Mouse (Mus musculus) ovary, postnatal 10 days (tissue): ENCODE results near the gene Ubr3.
"Not testable (repeated sequence)": the region's sequence is repeated elsewhere in the genome, so short reads cannot be mapped to it uniquely, and the experiment has no call there.

ENCODE experiments used
- DNase-seq: peaks from one replicate; pipeline ENCODE4 v3.0.0; 2022; ENCODE audit warnings: low spot score

Ubr3 gene

GRCm38 (mm10) chr2:69907394-69907793 is 10.3 kb downstream of the Ubr3 start:
- not testable (repeated sequence) for DNase-seq

- no peak for DNase-seq
These were observed 15.8 kb downstream of the Ubr3 start for GRCm38 (mm10) chr2:69912801-69913200.

GRCm38 (mm10) chr2:69917301-69917700 is 20.3 kb downstream of the Ubr3 start:
- DNase-seq = no peak

DNA sequence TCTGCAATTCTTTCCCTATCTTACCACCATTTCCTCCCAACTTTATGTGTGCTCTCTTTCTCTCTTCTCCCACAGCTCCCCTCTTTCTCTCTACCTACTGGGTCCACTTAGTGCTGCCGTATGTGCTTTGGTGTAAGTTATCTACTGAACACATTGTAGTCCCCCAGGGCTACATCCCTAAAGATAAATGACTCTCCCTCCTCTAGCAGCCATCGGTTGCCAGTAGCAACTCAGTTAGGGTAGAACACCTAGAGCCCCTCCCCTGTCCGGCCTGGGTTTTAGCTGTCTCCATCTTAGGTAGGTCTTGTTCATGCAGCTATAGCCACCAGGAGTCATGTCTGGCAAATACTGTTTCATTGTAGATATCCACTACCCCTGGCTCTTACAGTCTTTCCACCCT is 27.9 kb downstream of the Ubr3 start:
- DNase-seq = no peak

DNA sequence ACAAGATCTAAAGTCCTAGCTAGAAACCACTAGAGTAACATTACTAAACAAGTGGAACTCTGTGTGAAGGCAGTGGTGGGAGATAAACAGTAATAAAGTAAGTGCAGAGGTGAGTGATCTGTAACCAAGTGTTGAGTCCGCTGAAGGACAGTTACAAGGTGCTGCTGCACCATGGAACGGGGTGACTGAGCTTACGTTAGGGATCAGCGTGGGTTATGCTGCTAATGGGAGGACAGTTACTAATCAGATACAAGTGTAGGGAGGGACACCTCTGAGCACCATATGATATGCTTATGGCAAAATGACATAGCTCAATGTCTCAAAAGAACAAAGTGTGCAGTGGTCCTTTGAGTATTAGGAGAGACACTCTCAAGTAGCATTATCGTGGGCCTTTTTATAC is 39.3 kb downstream of the Ubr3 start:
- DNase-seq = no peak

DNA sequence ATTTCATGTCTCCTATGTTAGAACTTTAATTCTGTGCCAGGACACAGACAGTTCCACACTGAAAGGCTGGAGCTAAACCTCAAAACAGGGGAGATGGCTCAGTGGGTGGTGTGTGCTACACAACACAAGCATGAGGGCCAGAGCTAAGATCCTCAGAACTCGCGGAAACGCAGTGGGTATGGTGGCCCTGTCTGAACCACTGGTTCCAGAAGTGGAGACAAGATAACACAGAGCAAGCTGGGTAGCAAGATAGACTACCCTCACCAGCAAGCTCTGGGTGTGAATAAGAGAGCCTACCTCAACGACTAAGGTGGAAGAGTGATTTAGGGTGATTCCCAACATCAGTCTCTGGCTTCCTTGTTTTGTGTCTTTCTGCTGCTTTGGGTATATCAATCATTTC is 42.2 kb downstream of the Ubr3 start:
- no peak for DNase-seq

DNA sequence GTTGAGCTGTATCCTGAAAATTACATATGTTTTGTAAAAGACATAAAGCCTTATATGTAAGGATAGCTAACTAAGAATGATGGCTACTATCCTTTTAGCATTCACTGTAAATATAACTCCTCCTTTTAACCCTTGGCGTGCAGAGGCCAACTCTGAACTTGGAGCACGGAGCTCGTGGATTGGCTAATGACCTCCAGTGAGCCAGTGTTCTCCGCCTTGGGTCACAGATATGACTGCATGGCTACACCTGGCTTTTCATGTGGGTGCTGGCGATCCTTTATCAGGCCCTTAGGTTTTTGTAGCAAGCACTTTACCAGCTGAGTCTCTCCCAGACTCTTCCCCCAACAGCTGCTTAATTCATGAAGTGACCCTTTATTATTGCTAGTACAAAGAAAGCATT is 42.6 kb downstream of the Ubr3 start:
- no peak for DNase-seq

GRCm38 (mm10) chr2:69941391-69942030 is 44.5 kb downstream of the Ubr3 start:
- no peak for DNase-seq

- no peak for DNase-seq
These were observed 55.8 kb downstream of the Ubr3 start for GRCm38 (mm10) chr2:69952849-69953248.

DNA sequence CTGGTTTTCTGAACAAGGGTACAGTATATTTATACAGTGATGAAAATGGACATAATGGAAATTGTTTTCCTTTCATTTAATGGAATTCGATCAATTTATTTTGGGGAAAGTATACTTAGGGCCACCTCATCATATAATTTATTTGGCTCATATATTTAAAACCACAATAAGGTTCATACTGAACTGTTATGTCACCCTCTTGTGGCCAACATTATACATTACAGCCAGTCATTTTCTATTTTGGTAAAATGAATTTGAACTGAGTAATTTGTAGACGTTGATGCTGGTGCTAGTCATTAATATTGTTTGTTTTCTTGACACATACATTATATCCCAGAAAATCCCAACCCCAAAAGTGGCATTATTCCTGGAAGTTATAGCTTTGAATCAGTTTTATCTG is 58.6 kb downstream of the Ubr3 start:
- no peak for DNase-seq

- DNase-seq = no peak
These were observed 60.6 kb downstream of the Ubr3 start for GRCm38 (mm10) chr2:69957622-69958021.

GRCm38 (mm10) chr2:69974896-69975295 is 77.8 kb downstream of the Ubr3 start:
- DNase-seq = no peak

GRCm38 (mm10) chr2:69989224-69989623 is 92.2 kb downstream of the Ubr3 start:
- no peak for DNase-seq

DNA sequence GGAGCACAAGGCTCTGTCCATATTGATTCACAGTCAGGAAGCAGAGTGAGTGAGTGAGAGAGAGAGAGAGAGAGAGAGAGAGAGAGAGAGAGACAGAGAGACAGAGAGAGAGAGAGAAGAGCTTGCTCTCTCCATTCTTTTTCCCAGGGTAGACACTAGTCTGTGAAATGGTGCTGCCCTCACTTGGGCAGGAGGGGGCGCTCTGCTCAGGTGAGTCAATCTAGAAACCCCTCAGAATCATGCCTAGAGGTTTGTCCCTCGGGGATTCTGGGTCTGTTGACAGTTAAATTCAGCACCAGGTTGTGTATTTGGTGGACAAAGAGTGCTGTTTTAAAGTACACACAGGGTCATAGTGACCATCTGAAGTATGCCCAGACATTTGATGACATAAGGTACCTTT is 93.6 kb downstream of the Ubr3 start:
- no peak for DNase-seq

DNA sequence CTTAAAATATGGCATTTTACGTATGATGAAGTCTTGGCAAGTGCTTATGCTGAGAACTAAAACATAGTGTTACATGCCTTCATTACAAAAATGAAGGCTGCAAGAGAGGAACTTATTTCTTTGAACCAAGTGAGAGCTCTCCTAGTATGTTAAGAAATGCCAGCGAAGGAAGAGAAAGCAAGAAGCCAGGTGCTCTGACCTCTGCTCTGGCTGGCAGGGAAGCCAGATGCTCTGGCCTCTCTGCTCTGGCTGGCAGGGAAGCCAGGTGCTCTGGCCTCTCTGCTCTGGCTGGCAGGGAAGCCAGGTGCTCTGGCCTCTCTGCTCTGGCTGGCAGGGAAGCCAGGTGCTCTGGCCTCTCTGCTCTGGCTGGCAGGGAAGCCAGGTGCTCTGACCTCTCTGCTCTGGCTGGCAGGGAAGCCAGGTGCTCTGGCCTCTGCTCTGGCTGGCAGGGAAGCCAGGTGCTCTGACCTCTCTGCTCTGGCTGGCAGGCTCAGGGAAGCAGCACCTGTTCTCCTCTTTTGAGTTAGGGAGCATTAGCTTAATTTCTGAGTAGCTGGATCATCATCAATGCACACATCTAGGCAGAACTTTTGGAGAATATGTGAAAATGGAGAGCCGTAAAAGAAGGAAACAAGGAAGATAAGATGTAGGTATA is 97.2 kb downstream of the Ubr3 start:
- not testable (repeated sequence) for DNase-seq

- no peak for DNase-seq
These were observed 97.7 kb downstream of the Ubr3 start for GRCm38 (mm10) chr2:69994779-69995178.

DNA sequence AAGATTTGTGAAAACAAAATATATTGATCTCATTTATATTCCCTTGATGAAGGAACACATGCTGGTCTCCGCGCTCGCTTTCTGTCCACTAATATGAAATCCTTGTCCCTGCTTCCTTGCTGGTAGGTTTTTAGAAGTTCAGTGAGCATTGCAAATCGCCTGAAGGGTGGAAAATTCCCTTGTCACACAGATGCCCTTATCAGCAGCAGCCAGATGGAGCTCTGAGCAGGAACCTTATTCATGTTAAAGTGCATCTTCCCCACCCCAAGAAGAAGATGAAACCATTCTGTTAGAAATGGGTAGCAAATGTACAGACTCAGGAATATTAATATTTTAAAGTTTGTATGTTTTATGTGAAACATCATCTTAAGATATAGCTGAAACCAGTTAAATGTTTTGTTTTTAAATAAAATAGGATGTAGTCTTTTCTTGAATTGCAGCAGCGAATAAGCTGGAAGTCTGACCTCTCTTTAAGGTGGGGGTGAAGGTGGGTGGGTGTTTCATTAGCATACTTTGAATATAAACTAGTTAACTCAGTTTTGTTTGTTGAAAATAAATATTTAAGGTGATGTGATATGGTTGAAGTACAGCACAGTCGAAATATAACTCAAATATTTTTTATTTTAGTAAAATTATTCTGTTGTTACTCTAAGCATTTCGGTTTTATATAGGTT is 102.2 kb downstream of the Ubr3 start:
- DNase-seq = no peak

DNA sequence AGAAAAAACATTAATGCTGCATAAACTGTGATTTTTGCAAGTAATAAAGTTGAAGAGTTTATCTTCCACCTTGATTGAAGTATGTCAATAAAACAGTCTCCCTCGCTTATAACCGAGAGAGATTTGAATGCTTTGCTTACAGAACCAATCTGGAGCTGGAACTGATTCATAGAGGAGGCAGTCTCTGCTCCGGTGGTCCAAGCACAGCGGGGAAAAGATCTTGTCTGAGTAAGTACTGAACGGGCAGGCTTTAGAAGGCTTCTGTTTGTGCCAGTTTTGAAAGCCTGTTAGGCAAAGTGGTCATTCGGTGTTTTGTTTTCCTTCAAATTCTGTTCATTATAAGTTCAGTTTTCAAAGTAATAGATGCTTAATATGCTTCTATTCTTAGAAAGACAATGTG is 103.3 kb downstream of the Ubr3 start:
- DNase-seq = no peak

- DNase-seq = no peak
These were observed 109.4 kb downstream of the Ubr3 start for GRCm38 (mm10) chr2:70006492-70006891.

- DNase-seq = no peak
These were observed 115.9 kb downstream of the Ubr3 start for GRCm38 (mm10) chr2:70012941-70013340.

DNA sequence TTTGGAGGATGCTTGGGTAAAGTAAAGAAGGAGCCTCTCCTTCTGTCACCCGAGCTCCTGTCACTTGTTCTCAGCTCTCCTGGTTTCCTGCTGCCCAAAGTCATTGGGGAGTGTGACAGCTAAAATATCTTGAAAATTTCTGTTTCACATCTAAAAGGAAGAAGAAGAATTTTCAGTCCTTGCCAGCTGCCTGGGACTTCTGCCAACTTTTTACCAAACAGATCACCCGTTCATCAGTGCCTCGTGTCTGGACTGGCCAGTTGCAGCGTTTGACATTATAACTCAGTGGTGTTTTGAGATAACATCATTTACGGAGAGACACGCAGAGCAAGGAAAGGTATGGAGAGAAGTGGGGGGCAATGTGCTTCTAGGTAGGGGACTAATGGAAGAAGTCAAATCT is 121.2 kb downstream of the Ubr3 start:
- DNase-seq = no peak

DNA sequence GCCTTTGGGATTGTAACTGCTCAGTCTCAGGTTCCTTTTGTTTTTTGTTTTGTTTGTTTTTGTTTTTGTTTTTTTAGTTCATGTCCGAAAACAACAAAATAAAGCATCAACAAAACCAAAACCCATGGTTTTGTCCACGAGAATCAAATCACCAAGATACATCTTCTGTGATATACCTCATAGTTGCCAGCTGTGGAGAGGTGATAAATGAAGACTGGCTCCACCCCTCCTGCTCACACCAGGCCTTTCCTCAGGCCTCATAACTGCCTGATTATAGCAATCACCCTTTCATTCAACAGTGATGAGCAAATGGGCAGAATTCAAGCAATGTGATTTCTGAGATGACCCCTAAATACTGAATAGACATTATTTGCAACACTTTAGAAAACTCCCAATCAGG is 127.4 kb downstream of the Ubr3 start:
- no peak for DNase-seq

DNA sequence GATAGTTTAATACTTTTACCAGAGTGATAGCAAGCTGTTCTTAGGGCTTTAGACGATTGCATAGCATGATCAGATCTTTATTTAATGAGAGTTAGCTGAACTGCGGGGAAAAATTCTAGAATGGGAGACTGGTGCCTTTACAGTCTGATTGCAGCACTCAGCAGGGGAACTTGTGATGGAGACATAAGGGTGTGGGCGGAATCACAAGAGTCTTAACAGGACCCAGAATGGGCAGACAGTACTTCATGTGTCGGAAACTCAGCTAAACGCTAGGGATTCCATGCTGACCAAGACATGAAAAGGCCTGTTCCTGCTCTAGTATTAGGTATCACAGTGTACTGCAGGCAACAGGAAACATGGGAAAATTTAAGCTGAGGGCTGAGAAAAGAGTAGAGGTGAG is 128.7 kb downstream of the Ubr3 start:
- DNase-seq = no peak

DNA sequence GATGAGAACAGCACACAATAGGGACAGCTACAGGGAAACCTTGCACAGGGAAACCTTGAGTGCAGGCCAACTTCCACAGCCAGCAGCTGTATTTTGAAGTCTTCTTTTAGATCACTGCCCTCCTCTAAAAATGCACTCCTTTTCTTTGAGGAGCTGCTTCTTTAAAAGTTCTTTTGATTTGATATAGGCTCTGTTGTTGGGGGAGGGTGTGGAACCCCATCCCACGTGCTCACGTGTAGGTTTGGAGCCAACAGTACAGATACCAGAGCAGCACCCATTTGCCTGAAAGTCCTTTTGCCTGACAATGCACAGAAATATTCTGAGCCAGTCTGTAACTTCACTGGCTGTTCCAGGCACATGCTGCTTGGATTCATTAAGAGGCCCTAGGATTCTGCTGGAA is 134.4 kb downstream of the Ubr3 start:
- DNase-seq = no peak
